Mouse (Mus musculus): ENCODE data around the gene Gm49322. TPM values are rescaled to one million over a fixed set of nuclear protein-coding genes. Genes with fewer than 3 reads are reported as not detected.
A peak's percentile ranks its signal among the peaks of the same experiment; 100 is the strongest.

The Gm49322 gene
- polyA plus RNA-seq, 1 experiment from 2014 or later = 2.1 TPM

DNA sequence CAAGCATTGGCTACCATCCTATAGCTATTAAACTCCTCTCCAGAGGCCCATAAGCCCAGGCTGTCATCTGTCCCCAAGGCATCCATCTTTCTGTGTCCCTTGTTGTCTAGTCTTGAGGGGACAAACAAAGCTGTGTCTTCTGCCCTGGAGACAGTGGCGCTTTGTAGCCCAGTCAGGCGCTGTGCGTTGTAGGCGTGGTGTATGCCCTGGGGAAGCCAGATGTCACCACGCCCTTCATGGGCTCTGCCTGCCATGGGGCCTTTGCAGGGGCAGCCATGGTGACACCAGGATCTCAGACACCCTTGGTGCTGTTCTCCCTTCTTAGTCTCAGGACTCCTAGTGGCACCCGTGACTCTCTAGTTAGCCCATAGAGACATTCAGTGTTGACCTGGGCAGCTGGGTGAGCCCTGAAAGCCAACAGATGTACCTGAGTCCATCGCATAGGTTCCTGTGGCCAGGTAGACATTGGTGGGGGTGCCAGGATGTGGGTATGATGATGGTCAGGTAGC lies 1.8 kb upstream of the Gm49322 start:
- WGBS = 86% methylated on average over 7 of the region's 7 CpGs
- peak overlapping the region; percentile 90; the same call in 1 of the 2 replicates for H3K4me2 ChIP-seq (ENCODE audit: low read depth, severe bottlenecking)
- DNase-seq (ENCODE audit: low spot score) = no peak
- no peaks in the 10 kb centered on the region for H3K27me3 ChIP-seq (ENCODE audit: control insufficient read depth, insufficient read depth, low read length)
- peaks cover 11% of the 10 kb centered on the region for H3K4me1 ChIP-seq (ENCODE audit: control insufficient read depth, insufficient read depth, low read length)
- H3K4me3 ChIP-seq (ENCODE audit: low read depth, low read length) = peak overlapping the region; percentile 71
- no peak overlapping the region for H3K27ac ChIP-seq (replicated peaks; ENCODE audit: low read depth, low read length)
- H3K9me3 ChIP-seq (ENCODE audit: control insufficient read depth, low read length) = no peaks in the 10 kb centered on the region
- H3K9ac ChIP-seq (ENCODE audit: low read length) = peak overlapping the region; percentile 53; the same call in 1 of the 2 replicates
- peaks cover 14% of the 10 kb centered on the region for H3K36me3 ChIP-seq (ENCODE audit: control insufficient read depth, insufficient read depth, low read length)
- ATAC-seq (ENCODE audit: insufficient number of reproducible peaks, low FRiP score, low TSS enrichment, low read depth) = no peak

DNA sequence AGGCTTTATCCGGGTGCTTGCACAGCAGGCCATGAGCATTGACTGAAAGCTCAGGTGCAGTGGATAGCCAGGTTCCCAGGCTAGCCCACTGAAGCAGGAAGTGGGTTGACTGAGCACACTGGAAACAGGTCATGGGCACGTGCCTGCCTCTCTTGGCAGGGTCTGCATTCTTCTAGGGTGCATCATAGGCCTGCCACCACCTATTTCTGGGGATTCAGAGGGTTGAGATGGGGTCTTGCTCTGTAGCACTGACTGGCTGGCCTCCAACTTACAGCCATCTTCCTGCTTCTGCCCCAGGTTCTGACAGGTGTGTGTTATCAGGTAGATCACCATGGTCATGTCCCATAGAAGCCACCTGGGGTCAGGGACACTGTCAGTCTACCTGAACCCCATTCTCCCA lies 833 bp upstream of the Gm49322 start:
- DNase-seq (ENCODE audit: low spot score) = no peak
- ATAC-seq (ENCODE audit: insufficient number of reproducible peaks, low FRiP score, low TSS enrichment, low read depth) = no peak
- no peak overlapping the region for H3K27ac ChIP-seq (replicated peaks; ENCODE audit: low read depth, low read length)
- H3K4me3 ChIP-seq (ENCODE audit: low read depth, low read length) = no peak overlapping the region
- H3K36me3 ChIP-seq (ENCODE audit: control insufficient read depth, insufficient read depth, low read length) = peaks cover 14% of the 10 kb centered on the region
- no peak overlapping the region for H3K4me2 ChIP-seq (ENCODE audit: low read depth, severe bottlenecking)
- WGBS = 94% methylated on average over 2 of the region's 2 CpGs
- no peaks in the 10 kb centered on the region for H3K9me3 ChIP-seq (ENCODE audit: control insufficient read depth, low read length)
- no peaks in the 10 kb centered on the region for H3K27me3 ChIP-seq (ENCODE audit: control insufficient read depth, insufficient read depth, low read length)
- H3K9ac ChIP-seq (ENCODE audit: low read length) = no peak overlapping the region
- H3K4me1 ChIP-seq (ENCODE audit: control insufficient read depth, insufficient read depth, low read length) = peaks cover 11% of the 10 kb centered on the region

DNA sequence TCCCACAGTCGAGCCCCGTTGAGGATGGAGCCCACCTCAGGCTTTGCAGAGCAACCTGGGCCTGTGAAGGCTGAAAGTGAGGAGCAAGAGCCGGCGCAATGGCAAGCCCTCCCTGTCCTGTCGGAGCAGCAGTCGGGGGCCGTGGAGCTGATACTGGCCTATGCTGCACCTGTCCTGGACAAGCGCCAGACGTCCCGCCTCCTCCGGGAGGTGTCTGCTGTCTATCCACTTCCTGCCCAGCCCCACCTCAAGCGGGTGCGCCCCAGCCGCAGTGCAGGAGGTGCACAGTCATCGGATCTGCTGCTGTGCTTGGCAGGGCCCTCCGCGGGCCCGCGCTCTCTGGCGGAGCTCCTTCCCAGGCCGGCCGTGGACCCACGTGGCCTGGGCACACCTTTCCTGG lies 485 bp downstream of the Gm49322 start:
- Histone ChIP-seq H3K4me1 (ENCODE audit: control insufficient read depth, insufficient read depth, low read length) (peaks cover 11% of the 10 kb centered on the region), H3K4me2 (ENCODE audit: low read depth, severe bottlenecking) (no peak overlapping the region), H3K9ac (ENCODE audit: low read length) (no peak overlapping the region), H3K4me3 (ENCODE audit: low read depth, low read length) (no peak overlapping the region), H3K36me3 (ENCODE audit: control insufficient read depth, insufficient read depth, low read length) (peaks cover 16% of the 10 kb centered on the region), H3K9me3 (ENCODE audit: control insufficient read depth, low read length) (no peaks in the 10 kb centered on the region), H3K27ac (replicated peaks; ENCODE audit: low read depth, low read length) (no peak overlapping the region), H3K27me3 (ENCODE audit: control insufficient read depth, insufficient read depth, low read length) (no peaks in the 10 kb centered on the region)
- WGBS = 92% methylated on average over 23 of the region's 23 CpGs
- no peak for DNase-seq (ENCODE audit: low spot score)
- ATAC-seq (ENCODE audit: insufficient number of reproducible peaks, low FRiP score, low TSS enrichment, low read depth) = no peak

DNA sequence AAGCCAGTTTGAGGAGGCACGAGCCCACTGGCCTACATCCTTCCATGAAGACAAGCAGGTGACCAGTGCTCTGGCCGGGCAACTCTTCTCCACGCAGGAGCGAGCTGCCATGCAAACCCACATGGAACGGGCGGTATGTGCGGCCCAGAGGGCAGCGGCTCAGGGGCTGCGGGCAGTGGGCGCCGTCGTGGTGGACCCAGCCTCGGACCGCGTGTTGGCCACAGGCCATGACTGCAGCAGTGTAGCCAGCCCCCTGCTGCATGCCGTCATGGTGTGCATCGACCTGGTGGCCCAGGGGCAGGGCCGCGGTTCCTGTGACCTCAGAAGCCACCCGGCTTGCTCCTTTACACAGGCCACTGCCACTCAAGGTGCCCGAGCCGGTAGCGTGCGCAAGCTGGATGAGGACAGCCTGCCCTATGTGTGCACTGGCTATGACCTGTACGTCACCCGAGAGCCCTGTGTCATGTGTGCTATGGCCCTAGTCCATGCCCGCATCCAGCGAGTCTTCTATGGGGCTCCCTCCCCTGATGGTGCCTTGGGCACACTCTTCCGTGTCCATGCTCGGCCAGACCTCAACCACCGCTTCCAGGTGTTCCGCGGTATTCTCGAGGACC lies 1.0 kb downstream of the Gm49322 start:
- ATAC-seq (ENCODE audit: insufficient number of reproducible peaks, low FRiP score, low TSS enrichment, low read depth) = no peak
- WGBS = 96% methylated on average over 34 of the region's 34 CpGs
- Histone ChIP-seq H3K27ac (replicated peaks; ENCODE audit: low read depth, low read length) (no peak overlapping the region), H3K27me3 (ENCODE audit: control insufficient read depth, insufficient read depth, low read length) (no peaks in the 10 kb centered on the region), H3K9me3 (ENCODE audit: control insufficient read depth, low read length) (no peaks in the 10 kb centered on the region), H3K36me3 (ENCODE audit: control insufficient read depth, insufficient read depth, low read length) (peaks cover 19% of the 10 kb centered on the region), H3K4me2 (ENCODE audit: low read depth, severe bottlenecking) (no peak overlapping the region), H3K9ac (ENCODE audit: low read length) (no peak overlapping the region), H3K4me1 (ENCODE audit: control insufficient read depth, insufficient read depth, low read length) (peaks cover 11% of the 10 kb centered on the region), H3K4me3 (ENCODE audit: low read depth, low read length) (no peak overlapping the region)
- no peak for DNase-seq (ENCODE audit: low spot score)

DNA sequence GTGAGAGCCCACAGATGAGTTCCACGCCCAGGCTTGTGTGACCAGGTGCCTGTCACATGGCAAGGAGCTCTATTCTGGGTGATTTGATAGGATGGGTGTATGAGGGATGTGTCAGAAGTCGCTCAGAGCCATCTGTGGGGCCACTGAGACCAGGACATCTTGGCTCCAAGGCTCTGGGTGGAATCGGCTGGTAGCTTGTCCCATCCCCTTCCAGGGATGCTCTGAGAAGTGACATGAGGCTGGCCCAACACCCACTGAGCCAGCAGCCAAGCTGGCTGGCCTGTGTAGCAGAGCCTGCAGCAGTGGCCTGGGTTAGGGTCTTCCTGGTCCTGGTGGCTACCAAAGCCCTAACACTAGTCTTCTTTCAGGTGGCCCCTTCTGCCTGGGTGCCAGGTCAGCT lies 2.6 kb downstream of the Gm49322 start:
- H3K9ac ChIP-seq (ENCODE audit: low read length) = no peak overlapping the region
- H3K27ac ChIP-seq (replicated peaks; ENCODE audit: low read depth, low read length) = no peak overlapping the region
- H3K9me3 ChIP-seq (ENCODE audit: control insufficient read depth, low read length) = no peaks in the 10 kb centered on the region
- ATAC-seq (ENCODE audit: insufficient number of reproducible peaks, low FRiP score, low TSS enrichment, low read depth) (no peak), DNase-seq (ENCODE audit: low spot score) (no peak)
- 87% methylated on average over 3 of the region's 3 CpGs for WGBS
- no peaks in the 10 kb centered on the region for H3K27me3 ChIP-seq (ENCODE audit: control insufficient read depth, insufficient read depth, low read length)
- peaks cover 25% of the 10 kb centered on the region for H3K36me3 ChIP-seq (ENCODE audit: control insufficient read depth, insufficient read depth, low read length)
- H3K4me1 ChIP-seq (ENCODE audit: control insufficient read depth, insufficient read depth, low read length) = peaks cover 8% of the 10 kb centered on the region
- no peak overlapping the region for H3K4me2 ChIP-seq (ENCODE audit: low read depth, severe bottlenecking)
- H3K4me3 ChIP-seq (ENCODE audit: low read depth, low read length) = no peak overlapping the region

DNA sequence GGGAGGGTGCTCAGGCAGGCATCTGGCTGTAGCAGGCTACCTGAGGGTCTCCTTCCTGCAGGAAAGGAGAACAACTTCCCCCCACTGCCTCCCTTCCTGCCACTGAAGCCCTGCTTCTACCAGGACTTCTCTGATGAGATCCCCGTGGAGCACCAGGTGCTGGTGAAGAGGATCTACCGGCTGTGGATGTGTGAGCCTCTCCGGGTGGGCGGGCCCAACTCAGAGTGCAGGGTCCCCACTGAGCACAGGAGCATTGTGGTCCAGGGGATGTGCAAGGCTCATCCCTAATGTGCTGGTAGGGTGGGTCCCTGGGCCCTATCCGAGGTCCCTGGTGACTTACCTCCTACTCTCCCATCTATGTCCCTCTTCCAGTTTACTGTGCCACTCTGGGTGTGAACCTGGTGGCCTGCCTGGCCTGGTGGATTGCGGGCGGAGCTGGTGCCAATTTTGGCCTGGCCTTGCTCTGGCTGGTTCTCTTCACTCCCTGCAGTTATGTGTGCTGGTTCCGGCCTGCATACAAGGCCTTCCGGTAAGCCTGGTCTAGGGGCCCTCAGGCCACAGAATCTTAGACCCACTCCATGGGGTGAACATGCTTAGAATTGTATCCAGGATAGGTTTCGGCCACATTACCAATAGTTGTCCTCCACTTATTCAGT lies 3.6 kb downstream of the Gm49322 start:
- ATAC-seq (ENCODE audit: insufficient number of reproducible peaks, low FRiP score, low TSS enrichment, low read depth) = no peak
- no peak overlapping the region for H3K9ac ChIP-seq (ENCODE audit: low read length)
- WGBS = 89% methylated on average over 10 of the region's 10 CpGs

DNA sequence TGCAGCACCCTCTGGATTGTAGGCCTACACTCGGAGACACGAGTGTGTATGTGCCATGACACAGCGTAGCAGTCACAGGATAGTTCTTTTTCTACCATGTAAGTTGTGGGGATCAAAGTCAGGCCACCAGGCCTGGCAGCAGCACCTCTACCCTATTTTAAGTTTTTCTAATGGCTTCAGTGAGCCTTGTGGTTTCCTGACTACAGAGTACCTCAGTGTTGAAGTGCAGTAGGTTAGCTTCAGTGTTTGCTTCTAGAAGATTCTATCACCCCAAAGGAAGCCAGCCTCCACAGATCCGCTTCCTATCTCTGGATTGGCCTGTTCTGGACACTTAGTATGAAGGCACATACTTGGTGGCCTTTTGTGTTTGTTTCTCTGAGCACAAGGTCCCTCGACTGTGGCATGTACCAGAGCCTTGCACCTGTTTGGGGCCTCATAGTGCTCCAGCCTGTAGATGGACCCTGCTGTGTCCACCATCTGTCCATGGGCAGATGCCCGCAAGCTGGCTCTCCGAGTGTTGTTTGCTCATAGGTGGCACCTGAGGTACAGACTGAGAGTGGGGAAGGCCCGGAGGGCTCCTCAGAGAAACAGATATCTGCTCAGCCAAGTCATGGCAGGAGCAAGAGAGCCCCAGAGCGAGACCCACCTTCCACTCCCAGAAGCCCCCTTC lies 4.4 kb downstream of the Gm49322 start:
- Histone ChIP-seq H3K9me3 (ENCODE audit: control insufficient read depth, low read length) (no peaks in the 10 kb centered on the region), H3K36me3 (ENCODE audit: control insufficient read depth, insufficient read depth, low read length) (peaks cover 34% of the 10 kb centered on the region), H3K27me3 (ENCODE audit: control insufficient read depth, insufficient read depth, low read length) (no peaks in the 10 kb centered on the region), H3K4me2 (ENCODE audit: low read depth, severe bottlenecking) (no peak overlapping the region), H3K27ac (replicated peaks; ENCODE audit: low read depth, low read length) (no peak overlapping the region), H3K4me1 (ENCODE audit: control insufficient read depth, insufficient read depth, low read length) (no peaks in the 10 kb centered on the region), H3K4me3 (ENCODE audit: low read depth, low read length) (0 out of 2 replicates have a peak overlapping the region, but pooled peaks have one; percentile 1), H3K9ac (ENCODE audit: low read length) (no peak overlapping the region)
- no peak for ATAC-seq (ENCODE audit: insufficient number of reproducible peaks, low FRiP score, low TSS enrichment, low read depth)
- no peak for DNase-seq (ENCODE audit: low spot score)
- WGBS = 92% methylated on average over 9 of the region's 9 CpGs

More for the DNA sequence above, 3.6 kb downstream of the Gm49322 start:
- Histone ChIP-seq H3K27me3 (ENCODE audit: control insufficient read depth, insufficient read depth, low read length) (no peaks in the 10 kb centered on the region), H3K4me1 (ENCODE audit: control insufficient read depth, insufficient read depth, low read length) (0 out of 2 replicates have a peak, but pooled peaks cover under 1% of the 10 kb centered on the region), H3K36me3 (ENCODE audit: control insufficient read depth, insufficient read depth, low read length) (peaks cover 28% of the 10 kb centered on the region), H3K27ac (replicated peaks; ENCODE audit: low read depth, low read length) (no peak overlapping the region), H3K4me2 (ENCODE audit: low read depth, severe bottlenecking) (no peak overlapping the region), H3K9me3 (ENCODE audit: control insufficient read depth, low read length) (no peaks in the 10 kb centered on the region), H3K4me3 (ENCODE audit: low read depth, low read length) (no peak overlapping the region)
- no peak for DNase-seq (ENCODE audit: low spot score)

DNA sequence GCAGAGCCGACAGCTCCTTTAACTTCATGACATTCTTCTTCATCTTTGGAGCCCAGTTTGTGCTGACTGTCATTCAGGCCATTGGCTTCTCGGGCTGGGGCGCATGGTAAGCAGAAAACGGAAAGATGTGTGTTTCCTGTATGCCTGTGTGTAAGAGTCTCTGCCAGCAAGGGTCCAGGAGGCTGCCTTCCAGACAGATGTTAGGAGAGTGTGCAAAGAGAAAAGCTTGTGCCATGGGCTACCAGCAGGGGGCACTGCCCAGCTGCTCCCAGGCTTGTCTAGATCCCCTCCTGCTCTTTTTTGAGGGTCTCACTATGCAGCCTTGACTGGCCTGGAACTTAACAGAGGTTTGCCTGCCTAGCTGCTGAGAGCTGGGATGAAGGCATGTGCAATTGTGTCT lies 5.2 kb downstream of the Gm49322 start:
- no peak overlapping the region for H3K4me2 ChIP-seq (ENCODE audit: low read depth, severe bottlenecking)
- DNase-seq (ENCODE audit: low spot score) (peak; percentile 72), ATAC-seq (ENCODE audit: insufficient number of reproducible peaks, low FRiP score, low TSS enrichment, low read depth) (no peak)
- no peaks in the 10 kb centered on the region for H3K9me3 ChIP-seq (ENCODE audit: control insufficient read depth, low read length)
- H3K27ac ChIP-seq (replicated peaks; ENCODE audit: low read depth, low read length) = no peak overlapping the region
- no peaks in the 10 kb centered on the region for H3K4me1 ChIP-seq (ENCODE audit: control insufficient read depth, insufficient read depth, low read length)
- H3K36me3 ChIP-seq (ENCODE audit: control insufficient read depth, insufficient read depth, low read length) = peaks cover 37% of the 10 kb centered on the region
- 77% methylated on average over 4 of the region's 4 CpGs for WGBS
- H3K4me3 ChIP-seq (ENCODE audit: low read depth, low read length) = no peak overlapping the region
- H3K9ac ChIP-seq (ENCODE audit: low read length) = no peak overlapping the region
- no peaks in the 10 kb centered on the region for H3K27me3 ChIP-seq (ENCODE audit: control insufficient read depth, insufficient read depth, low read length)
